Mouse (Mus musculus) liver, embryonic 16.5 days (tissue): ENCODE data around the gene Rpl12. TPM values are rescaled to one million over a fixed set of nuclear protein-coding genes. Genes with fewer than 3 reads are reported as not detected.
A peak's percentile ranks its signal among the peaks of the same experiment; 100 is the strongest.

Experiments
- ATAC-seq: fragments of 200-750 bp; cut with Nextera tagmentation; 2 replicates; pipeline ENCODE4 v1.8.0; 2017; ENCODE audit warnings: low read depth, mild to moderate bottlenecking, moderate number of reproducible peaks, moderate library complexity
- H3K27ac ChIP-seq: fragments of 300-500 bp; sonication (generic); 2 replicates; pipeline ENCODE4 v1.5.1; 2014; ENCODE audit warnings: mild to moderate bottlenecking, low read length
- H3K27me3 ChIP-seq: fragments of 300-500 bp; sonication (generic); 2 replicates; pipeline ENCODE4 v1.6.1; 2014; ENCODE audit warnings: low read depth, low read length, mixed read lengths; ENCODE audit not compliant: control insufficient read depth, insufficient read depth
- H3K36me3 ChIP-seq: fragments of 300-500 bp; sonication (generic); 2 replicates; pipeline ENCODE4 v1.6.1; 2014; ENCODE audit warnings: mild to moderate bottlenecking; ENCODE audit not compliant: control insufficient read depth, insufficient read depth
- H3K4me1 ChIP-seq: fragments of 300-500 bp; sonication (generic); 2 replicates; pipeline ENCODE4 v1.6.1; 2014; ENCODE audit warnings: low read depth, low read length, mixed read lengths; ENCODE audit not compliant: control insufficient read depth
- H3K4me2 ChIP-seq: fragments of 300-500 bp; sonication (generic); 2 replicates; pipeline ENCODE4 v1.6.1; 2014; ENCODE audit warnings: low read depth, low read length, mixed read lengths
- H3K4me3 ChIP-seq: fragments of 300-500 bp; sonication (generic); 2 replicates; pipeline ENCODE4 v1.5.1; 2014; ENCODE audit warnings: low read depth, mild to moderate bottlenecking, low read length
- H3K9ac ChIP-seq: fragments of 300-500 bp; sonication (generic); 2 replicates; pipeline ENCODE4 v1.6.1; 2014; ENCODE audit warnings: low read depth, low read length
- H3K9me3 ChIP-seq: fragments of 300-500 bp; sonication (generic); replicated peaks from 2 replicates; pipeline ENCODE4 v1.6.1; 2016; ENCODE audit warnings: low read length; ENCODE audit not compliant: control insufficient read depth
- WGBS: fragments of 180-500 bp; shearing (Covaris S2); extraction: QIAGEN DNeasy Blood & Tissue Kit; methylation state at CpG from one replicate; pipeline ENCODE4 v1.1.7; 2014; ENCODE audit not compliant: insufficient replicate concordance; 5-methylcytosine and 5-hydroxymethylcytosine counted together
- polyA plus RNA-seq: library from polyadenylated mRNA; unstranded; fragments of >200 nt; fragmentation: Nextera tagmentation; extraction: Ambion mirVana; gene quantifications from 2 replicates; pipeline ENCODE4 v1.2.1, GENCODE M21; 2015

Gene Rpl12
- polyA plus RNA-seq, 1 experiment from 2014 or later = 74.4 TPM

DNA sequence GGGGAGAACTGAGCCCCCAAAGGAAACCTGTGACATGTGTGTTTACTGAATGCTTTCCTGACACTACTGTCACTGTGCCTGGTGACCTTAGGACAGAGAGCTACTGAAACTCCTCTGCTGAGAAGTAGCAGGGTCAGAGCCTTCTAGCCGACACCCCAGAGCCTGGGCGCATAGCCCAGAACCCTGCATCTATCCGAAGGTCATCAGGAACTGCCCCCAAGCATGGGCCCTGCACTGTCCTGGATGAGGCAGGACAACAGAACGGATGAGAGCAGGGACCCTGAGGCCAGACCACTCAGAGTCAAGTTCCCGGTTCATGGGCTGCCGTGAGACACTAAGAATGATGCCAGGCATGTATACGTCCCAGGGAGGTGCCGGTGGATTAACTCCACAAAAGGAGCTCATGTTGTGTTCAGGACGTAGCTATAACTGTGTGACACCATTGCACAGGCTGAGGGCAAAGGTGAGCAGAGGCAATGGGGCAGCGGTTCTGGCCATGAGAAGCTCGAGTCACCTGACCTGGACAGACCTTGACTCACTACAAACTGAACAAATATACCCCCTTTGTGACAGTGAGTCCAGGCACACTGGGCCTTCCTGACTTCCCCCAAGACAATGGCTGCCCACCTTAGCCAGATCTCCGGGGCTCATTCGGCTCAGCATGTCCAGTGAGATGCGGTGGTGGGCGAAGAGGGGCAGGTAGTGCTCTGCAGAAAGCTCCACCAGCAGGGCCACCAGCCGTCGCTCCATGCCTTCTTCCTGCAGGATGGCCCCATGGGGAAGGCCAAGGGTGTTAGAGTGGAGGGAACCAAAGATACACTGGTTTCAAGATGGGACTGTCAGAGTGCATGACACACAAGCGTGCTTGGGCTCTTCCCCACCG lies 32.2 kb upstream of the Rpl12 start:
- H3K4me1 ChIP-seq = peaks cover 7% of the 10 kb centered on the region
- H3K9ac ChIP-seq = no peak overlapping the region
- no peak overlapping the region for H3K4me2 ChIP-seq
- no peaks in the 10 kb centered on the region for H3K36me3 ChIP-seq
- no peaks in the 10 kb centered on the region for H3K27me3 ChIP-seq
- H3K27ac ChIP-seq = peak overlapping the region; percentile 73
- H3K9me3 ChIP-seq = no peaks in the 10 kb centered on the region
- 71% methylated on average over 19 of the region's 19 CpGs for WGBS
- peak; percentile 73 for ATAC-seq
- no peak overlapping the region for H3K4me3 ChIP-seq

DNA sequence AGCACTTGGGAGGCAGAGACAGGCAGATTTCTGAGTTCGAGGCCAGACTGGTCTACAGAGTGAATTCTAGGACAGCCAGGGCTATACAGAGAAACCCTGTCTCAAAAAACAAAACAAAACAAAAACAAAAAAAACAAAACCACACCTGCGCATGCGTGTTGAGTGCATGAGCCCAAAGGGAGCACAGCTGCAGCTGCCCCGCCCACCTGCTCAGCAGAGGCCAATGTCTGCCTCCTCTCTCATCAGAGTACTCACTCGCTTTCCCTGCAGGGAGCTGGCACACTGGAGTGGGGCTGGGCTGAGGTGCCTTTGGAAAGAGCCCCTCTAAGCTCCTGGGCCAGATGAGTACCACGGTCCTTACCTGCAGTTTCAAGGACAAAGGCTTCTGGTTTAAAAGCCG lies 29.6 kb upstream of the Rpl12 start:
- WGBS = 62% methylated on average over 7 of the region's 7 CpGs
- no peaks in the 10 kb centered on the region for H3K9me3 ChIP-seq
- H3K27ac ChIP-seq = no peak overlapping the region
- peaks cover 7% of the 10 kb centered on the region for H3K4me1 ChIP-seq
- no peak for ATAC-seq
- no peak overlapping the region for H3K9ac ChIP-seq
- no peaks in the 10 kb centered on the region for H3K36me3 ChIP-seq
- H3K4me3 ChIP-seq = no peak overlapping the region
- H3K4me2 ChIP-seq = no peak overlapping the region
- H3K27me3 ChIP-seq = no peaks in the 10 kb centered on the region

DNA sequence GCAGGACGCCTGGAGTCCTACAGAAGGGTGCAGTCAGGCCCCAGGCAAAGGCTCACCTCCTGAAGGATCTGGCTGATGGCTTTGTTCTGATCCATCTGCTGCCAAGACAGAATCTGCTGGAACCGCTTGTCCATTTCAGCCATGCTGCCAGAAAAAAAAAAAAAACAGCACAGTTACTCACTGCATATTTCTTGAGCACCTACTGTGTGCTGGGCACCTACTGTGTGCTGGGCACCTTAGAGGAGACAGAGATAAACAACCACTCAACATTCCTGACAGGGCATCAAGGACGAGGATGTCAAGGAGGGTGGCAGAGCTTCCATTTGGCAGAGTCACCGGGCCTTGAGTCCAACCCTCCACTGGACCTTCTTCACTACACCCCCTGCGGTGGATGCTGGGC lies 22.6 kb upstream of the Rpl12 start:
- H3K27ac ChIP-seq = no peak overlapping the region
- 68% methylated on average over 5 of the region's 5 CpGs for WGBS
- no peak overlapping the region for H3K9ac ChIP-seq
- H3K36me3 ChIP-seq = no peaks in the 10 kb centered on the region
- H3K4me3 ChIP-seq = no peak overlapping the region
- no peak for ATAC-seq
- no peaks in the 10 kb centered on the region for H3K4me1 ChIP-seq
- H3K4me2 ChIP-seq = no peak overlapping the region
- no peaks in the 10 kb centered on the region for H3K27me3 ChIP-seq
- no peaks in the 10 kb centered on the region for H3K9me3 ChIP-seq

DNA sequence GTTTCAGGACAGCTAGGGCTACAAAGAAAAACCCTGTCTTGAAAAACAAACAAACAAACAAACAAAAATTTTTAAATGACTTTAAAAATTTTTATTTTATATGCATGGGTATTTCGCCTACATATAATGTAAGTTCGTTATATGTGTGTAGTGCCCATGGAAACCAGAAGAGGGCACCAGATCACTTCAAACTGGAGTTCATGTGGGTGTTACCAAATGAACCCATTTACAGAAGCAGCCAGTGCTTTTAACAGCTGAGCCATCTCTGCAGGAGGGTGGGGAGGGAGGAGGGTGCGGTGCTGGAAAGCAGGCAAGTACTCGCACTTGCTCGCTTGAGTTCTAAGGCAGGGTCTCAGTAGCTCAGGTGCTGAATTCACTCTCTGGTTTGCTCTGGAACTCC lies 21.9 kb upstream of the Rpl12 start:
- ATAC-seq = no peak
- Histone ChIP-seq H3K4me1 (no peaks in the 10 kb centered on the region), H3K36me3 (no peaks in the 10 kb centered on the region), H3K27me3 (no peaks in the 10 kb centered on the region), H3K9me3 (no peaks in the 10 kb centered on the region), H3K4me2 (no peak overlapping the region), H3K27ac (no peak overlapping the region), H3K4me3 (no peak overlapping the region), H3K9ac (no peak overlapping the region)
- WGBS = 39% methylated on average over 5 of the region's 5 CpGs

DNA sequence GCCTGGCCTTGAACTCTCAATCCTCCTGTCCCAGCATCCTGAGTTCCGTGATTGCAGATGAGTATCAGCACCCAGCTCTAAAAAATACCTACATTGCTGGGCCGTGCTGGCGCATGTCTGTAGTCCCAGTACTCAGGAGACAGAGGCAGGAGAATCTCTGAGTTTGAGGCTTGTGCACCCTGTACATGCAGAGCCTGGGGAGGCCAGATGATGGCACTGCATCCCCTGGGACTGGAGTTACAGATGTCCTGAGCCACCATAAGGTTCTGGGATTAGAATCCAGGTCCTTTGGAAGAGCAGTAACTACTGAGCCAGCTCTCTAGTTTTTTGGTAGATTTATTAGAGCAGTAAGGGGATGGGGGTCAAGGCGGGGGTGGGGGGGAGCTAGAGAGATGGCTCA lies 20.9 kb upstream of the Rpl12 start:
- 78% methylated on average over 4 of the region's 4 CpGs for WGBS
- H3K9ac ChIP-seq = no peak overlapping the region
- peaks cover 1% of the 10 kb centered on the region; the same call in 1 of the 2 replicates for H3K36me3 ChIP-seq
- no peaks in the 10 kb centered on the region for H3K9me3 ChIP-seq
- no peak overlapping the region for H3K4me2 ChIP-seq
- H3K4me1 ChIP-seq = no peaks in the 10 kb centered on the region
- ATAC-seq = no peak
- H3K27ac ChIP-seq = no peak overlapping the region
- H3K27me3 ChIP-seq = no peaks in the 10 kb centered on the region
- H3K4me3 ChIP-seq = no peak overlapping the region

DNA sequence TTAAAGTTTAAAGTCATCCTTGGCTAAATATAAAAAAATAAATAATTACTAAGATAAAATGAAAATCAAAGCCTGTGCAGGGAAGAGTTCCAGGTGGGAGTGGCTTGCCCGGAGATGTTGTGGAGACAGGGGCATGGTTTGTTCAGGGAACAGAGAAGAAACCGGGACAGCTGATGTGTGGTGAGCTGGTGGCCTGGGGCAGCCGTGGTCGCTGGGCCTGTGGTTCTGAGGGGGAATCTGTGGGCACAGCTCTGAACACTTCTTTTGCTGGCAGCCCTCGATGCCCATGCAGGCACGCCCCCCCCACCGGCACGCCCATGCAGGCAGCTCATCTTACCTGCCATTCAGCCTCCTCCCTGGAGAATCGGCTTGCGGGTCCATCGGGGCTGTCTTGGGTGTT lies 13.9 kb upstream of the Rpl12 start:
- H3K27ac ChIP-seq = no peak overlapping the region
- WGBS = 79% methylated on average over 11 of the region's 11 CpGs
- peaks cover 4% of the 10 kb centered on the region; the same call in 1 of the 2 replicates for H3K36me3 ChIP-seq
- no peak overlapping the region for H3K4me2 ChIP-seq
- no peaks in the 10 kb centered on the region for H3K9me3 ChIP-seq
- no peaks in the 10 kb centered on the region for H3K4me1 ChIP-seq
- no peak overlapping the region for H3K4me3 ChIP-seq
- H3K27me3 ChIP-seq = no peaks in the 10 kb centered on the region
- H3K9ac ChIP-seq = no peak overlapping the region
- ATAC-seq = no peak

DNA sequence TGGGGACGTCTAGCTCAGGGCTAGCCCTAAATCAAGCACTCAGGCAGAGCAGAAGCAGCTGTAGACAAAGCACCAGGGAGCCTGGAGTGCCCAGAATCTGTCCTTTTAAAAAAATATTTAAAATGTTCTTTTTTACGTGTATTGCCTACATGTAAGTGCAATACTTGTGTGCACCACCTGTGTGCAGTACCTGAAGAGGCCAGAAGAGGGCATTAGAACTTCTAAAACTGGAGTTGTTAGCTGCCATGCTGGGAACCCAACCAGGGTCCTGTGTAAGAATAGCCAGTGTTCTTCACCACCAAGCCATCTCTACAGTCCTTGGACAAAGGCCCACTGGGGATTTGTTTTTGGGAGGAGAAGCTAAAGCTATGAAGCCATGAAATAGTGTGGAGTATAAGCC lies 6.8 kb upstream of the Rpl12 start:
- no peak overlapping the region for H3K27ac ChIP-seq
- WGBS = 70% methylated on average over 2 of the region's 2 CpGs

DNA sequence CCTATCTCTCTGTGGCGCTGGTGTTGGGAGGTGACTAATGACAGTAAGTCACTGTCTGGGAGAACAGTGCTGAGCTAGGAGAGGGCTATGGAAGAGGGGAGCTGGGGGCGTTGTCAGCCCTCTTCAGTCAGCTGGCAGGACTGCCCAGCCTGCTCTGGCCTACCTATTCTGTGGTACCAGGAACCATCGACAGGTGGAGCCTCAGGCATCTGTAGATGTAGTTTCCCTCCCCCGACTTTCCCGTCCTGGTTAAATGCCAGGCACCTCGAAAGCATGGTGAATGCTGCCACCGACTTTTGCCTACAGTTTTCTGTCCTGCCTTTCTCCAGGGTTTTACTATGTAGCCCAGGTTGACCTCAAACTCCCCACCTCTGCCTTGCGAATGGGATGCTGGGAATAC lies 4.0 kb upstream of the Rpl12 start:
- no peaks in the 10 kb centered on the region; the same call in 1 of the 2 replicates for H3K4me1 ChIP-seq
- 62% methylated on average over 8 of the region's 8 CpGs for WGBS
- no peaks in the 10 kb centered on the region for H3K27me3 ChIP-seq
- H3K4me3 ChIP-seq = no peak overlapping the region
- H3K4me2 ChIP-seq = no peak overlapping the region
- H3K9me3 ChIP-seq = no peaks in the 10 kb centered on the region
- H3K27ac ChIP-seq = no peak overlapping the region
- no peak for ATAC-seq
- H3K9ac ChIP-seq = no peak overlapping the region
- H3K36me3 ChIP-seq = peaks cover 10% of the 10 kb centered on the region

More for the DNA sequence above, 6.8 kb upstream of the Rpl12 start:
- H3K36me3 ChIP-seq = peaks cover 10% of the 10 kb centered on the region
- H3K4me2 ChIP-seq = no peak overlapping the region
- H3K4me3 ChIP-seq = no peak overlapping the region
- no peaks in the 10 kb centered on the region for H3K27me3 ChIP-seq
- no peak for ATAC-seq
- no peak overlapping the region for H3K9ac ChIP-seq
- no peaks in the 10 kb centered on the region for H3K4me1 ChIP-seq
- H3K9me3 ChIP-seq = no peaks in the 10 kb centered on the region

DNA sequence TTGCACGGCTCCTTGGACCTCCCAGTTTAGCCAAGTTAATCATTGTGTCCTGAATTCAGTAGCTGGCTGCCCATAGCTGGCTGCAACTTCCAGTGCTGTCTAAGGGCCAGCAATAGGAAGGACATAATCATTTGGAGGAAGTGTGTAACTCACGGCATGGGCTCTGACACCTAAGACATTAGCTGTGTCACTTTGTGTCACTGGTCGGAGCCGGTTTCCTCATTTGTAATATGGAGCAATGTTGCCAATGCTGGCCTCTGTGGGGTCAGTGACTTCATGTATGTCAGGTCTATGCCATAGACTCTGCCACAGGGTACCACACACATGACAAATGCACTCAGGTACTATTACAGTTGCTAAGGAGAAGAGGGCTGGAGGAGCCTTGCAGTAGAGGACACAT lies 1.1 kb upstream of the Rpl12 start:
- peaks cover 19% of the 10 kb centered on the region for H3K4me1 ChIP-seq
- no peak overlapping the region for H3K9ac ChIP-seq

More for the DNA sequence above, 1.1 kb upstream of the Rpl12 start:
- H3K9me3 ChIP-seq = no peaks in the 10 kb centered on the region
- 70% methylated on average over 4 of the region's 4 CpGs for WGBS
- H3K27me3 ChIP-seq = no peaks in the 10 kb centered on the region
- ATAC-seq = no peak
- H3K4me3 ChIP-seq = no peak overlapping the region
- H3K4me2 ChIP-seq = no peak overlapping the region
- no peak overlapping the region for H3K27ac ChIP-seq
- H3K36me3 ChIP-seq = peaks cover 11% of the 10 kb centered on the region
